Mouse (Mus musculus) erythroblast, embryonic 14.5 days (primary cell): Measurements from ENCODE around the gene Rasl11a.

Experiments used
- GATA1 ChIP-seq: IDR thresholded peaks from 2 replicates; pipeline ENCODE4 v1.6.1; 2012; ENCODE audit warnings: low read length, inconsistent platforms, mixed read lengths
- TAL1 ChIP-seq: IDR thresholded peaks from 3 replicates; pipeline ENCODE4 v1.6.1; 2012; ENCODE audit warnings: low read length, inconsistent platforms, mixed read lengths

DNA sequence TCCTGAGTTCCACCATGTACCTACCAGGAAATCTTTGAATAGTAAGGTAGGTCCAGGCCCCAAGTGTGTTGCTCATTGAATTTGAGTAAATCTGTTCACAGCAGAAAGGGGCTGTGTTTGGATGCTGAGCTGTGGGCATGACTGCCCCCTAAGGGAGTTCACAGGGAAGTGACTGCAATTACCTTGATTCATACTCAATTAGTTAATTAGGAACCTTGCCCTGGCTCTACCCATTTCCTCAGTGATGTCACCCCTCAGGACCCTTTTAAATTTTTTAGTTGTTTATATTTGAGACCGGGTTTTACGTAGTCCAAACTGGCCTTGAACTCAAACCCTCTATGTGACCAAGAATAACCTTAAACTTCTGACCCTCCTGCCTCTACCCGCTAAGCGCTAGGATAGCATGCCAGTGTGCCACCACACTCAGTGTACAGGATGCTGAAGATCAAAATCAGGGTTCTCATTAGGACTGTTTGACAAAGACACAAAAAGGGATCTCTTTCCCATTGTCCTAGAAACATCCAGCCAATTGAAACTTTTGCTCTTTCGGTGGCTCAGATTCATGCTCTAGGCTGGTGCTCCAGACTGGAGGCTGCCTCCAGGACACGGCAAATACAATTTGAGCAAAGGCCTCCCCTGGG, 450 bp upstream of the Rasl11a start:
- TF ChIP-seq TAL1 = no peak
- TF ChIP-seq GATA1 = no peak
